Mouse (Mus musculus) neural tube, embryonic 11.5 days (tissue): ENCODE results near the gene 4930572O03Rik. TPM values are rescaled to one million over a fixed set of nuclear protein-coding genes. Genes with fewer than 3 reads are reported as not detected.
"Not testable (repeated sequence)": the region's sequence is repeated elsewhere in the genome, so short reads cannot be mapped to it uniquely, and the experiment has no call there.

Source experiments
- ATAC-seq: fragments of 200-750 bp; cut with Nextera tagmentation; 2 replicates; pipeline ENCODE4 v1.8.0; 2017; ENCODE audit warnings: moderate number of reproducible peaks, mild to moderate bottlenecking, moderate TSS enrichment, moderate library complexity; ENCODE audit not compliant: insufficient read depth, low FRiP score, low TSS enrichment
- DNase-seq: peaks from one replicate; pipeline ENCODE4 v3.0.0-alpha.2; 2015; ENCODE audit warnings: low spot score
- H3K27ac ChIP-seq: fragments of 300-500 bp; sonication (generic); 2 replicates; pipeline ENCODE4 v1.5.1; 2014; ENCODE audit warnings: low read depth, mild to moderate bottlenecking, low read length
- H3K27me3 ChIP-seq: fragments of 300-500 bp; sonication (generic); 2 replicates; pipeline ENCODE4 v1.6.1; 2014; ENCODE audit warnings: mild to moderate bottlenecking, low read length, mixed read lengths; ENCODE audit not compliant: control insufficient read depth, insufficient read depth
- H3K36me3 ChIP-seq: fragments of 300-500 bp; sonication (generic); 2 replicates; pipeline ENCODE4 v1.6.1; 2014; ENCODE audit warnings: mild to moderate bottlenecking, low read length, moderate library complexity, mixed read lengths; ENCODE audit not compliant: control insufficient read depth, insufficient read depth
- H3K4me1 ChIP-seq: fragments of 300-500 bp; sonication (generic); 2 replicates; pipeline ENCODE4 v1.6.1; 2014; ENCODE audit warnings: low read length, mixed read lengths; ENCODE audit not compliant: control insufficient read depth, insufficient read depth
- H3K4me2 ChIP-seq: fragments of 300-500 bp; sonication (generic); 2 replicates; pipeline ENCODE4 v1.6.1; 2014; ENCODE audit warnings: low read depth, mild to moderate bottlenecking, moderate library complexity
- H3K4me3 ChIP-seq: fragments of 300-500 bp; sonication (generic); 2 replicates; pipeline ENCODE4 v1.5.1; 2014; ENCODE audit warnings: low read depth, low read length
- H3K9ac ChIP-seq: fragments of 300-500 bp; sonication (generic); 2 replicates; pipeline ENCODE4 v1.6.1; 2014; ENCODE audit warnings: mild to moderate bottlenecking, low read length
- H3K9me3 ChIP-seq: fragments of 300-500 bp; sonication (generic); 2 replicates; pipeline ENCODE4 v1.6.1; 2016; ENCODE audit warnings: low read length; ENCODE audit not compliant: control insufficient read depth
- WGBS: fragments of 180-500 bp; shearing (Covaris S2); extraction: QIAGEN DNeasy Blood & Tissue Kit; methylation state at CpG from one replicate; pipeline ENCODE4 v1.1.7; 2014; 5-methylcytosine and 5-hydroxymethylcytosine counted together
- polyA plus RNA-seq: library from polyadenylated mRNA; unstranded; fragments of >200 nt; fragmentation: Nextera tagmentation; extraction: Ambion mirVana; gene quantifications from 2 replicates; pipeline ENCODE4 v1.2.1, GENCODE M21; 2014

The 4930572O03Rik gene
- polyA plus RNA-seq, 1 experiment from 2014 or later: not detected

DNA sequence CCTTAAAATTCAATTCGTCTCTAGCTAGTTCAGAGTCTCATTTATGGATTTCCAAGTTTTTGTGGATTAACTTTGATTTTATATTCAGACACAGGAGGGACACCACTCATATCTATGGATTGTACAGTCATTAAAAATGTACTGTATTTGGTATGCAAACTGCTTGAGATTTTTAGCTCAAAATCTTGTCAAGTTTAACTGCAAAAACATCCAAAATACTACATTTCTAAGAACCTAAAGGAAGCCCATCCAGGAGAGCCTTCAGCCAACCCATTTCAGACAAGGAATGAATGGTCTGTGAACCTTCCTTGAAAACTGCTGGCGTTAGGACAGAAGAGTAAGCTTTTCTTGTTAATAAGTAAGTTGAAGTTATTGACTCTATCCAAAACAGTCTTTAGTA, 53.9 kb downstream of the 4930572O03Rik start:
- not testable (repeated sequence) for H3K36me3 ChIP-seq, H3K27ac ChIP-seq, ATAC-seq, H3K4me1 ChIP-seq, DNase-seq, H3K27me3 ChIP-seq, H3K4me2 ChIP-seq, H3K4me3 ChIP-seq, H3K9me3 ChIP-seq, H3K9ac ChIP-seq
- WGBS: 64% methylated on average over 2 of the region's 2 CpGs

DNA sequence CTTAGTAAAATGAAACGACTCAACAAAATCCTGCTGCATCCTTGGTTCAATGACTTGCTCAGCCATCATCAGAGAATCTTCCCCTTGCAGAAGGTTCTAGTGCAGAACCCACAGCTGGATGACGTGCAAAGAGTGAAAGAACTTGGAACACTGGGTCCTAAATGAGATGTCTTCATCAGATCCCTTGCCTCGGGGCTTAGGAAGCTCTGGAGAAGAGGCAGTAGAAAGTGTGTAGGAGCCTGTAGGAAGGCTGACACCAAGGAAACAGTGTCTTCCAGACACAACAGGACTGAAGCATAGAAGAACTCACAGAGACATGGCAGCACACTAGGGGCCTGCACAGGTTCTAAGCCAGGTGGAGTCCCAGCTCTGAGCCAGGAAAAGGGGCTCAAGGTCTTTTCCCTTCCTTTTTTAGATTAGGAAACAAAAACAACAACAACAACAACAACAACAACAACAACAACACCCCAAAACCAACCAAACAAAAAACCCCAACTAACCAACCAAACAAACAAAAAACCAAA, 54.4 kb downstream of the 4930572O03Rik start:
- not testable (repeated sequence) for ATAC-seq, H3K27ac ChIP-seq
- WGBS: 68% methylated on average over 3 of the region's 3 CpGs

More for the DNA sequence above, 54.4 kb downstream of the 4930572O03Rik start:
- H3K9ac ChIP-seq, H3K4me2 ChIP-seq, H3K27me3 ChIP-seq, H3K4me3 ChIP-seq, H3K4me1 ChIP-seq, H3K9me3 ChIP-seq, H3K36me3 ChIP-seq, DNase-seq: not testable (repeated sequence)

Other genes starting within 250 kb of the 4930572O03Rik start
- not detected in 2 replicates for gene Gm21149, start 180.5 kb downstream of the 4930572O03Rik start, polyA plus RNA-seq
- gene Gm21190, start 127.8 kb downstream of the 4930572O03Rik start, polyA plus RNA-seq: not detected in 2 replicates
- gene Gm21083, start 79.7 kb downstream of the 4930572O03Rik start, polyA plus RNA-seq: not detected in 2 replicates
- not detected in 2 replicates for gene Speer4d, start 38.0 kb downstream of the 4930572O03Rik start, polyA plus RNA-seq
- gene Speer4c, start 57.2 kb upstream of the 4930572O03Rik start, polyA plus RNA-seq: not detected in 2 replicates